Mouse (Mus musculus): ENCODE measurements around the gene Foxn2. TPM values are rescaled to one million over a fixed set of nuclear protein-coding genes. Genes with fewer than 3 reads are reported as not detected.

Foxn2 gene
- polyA plus RNA-seq, 1 experiment: 4.3 TPM

GRCm38 (mm10) chr17:88498090-88498682 is 57.7 kb downstream of the Foxn2 start:
- Histone ChIP-seq H3ac (ENCODE audit: control insufficient read depth, insufficient read length) (no peak overlapping the region), H3K4me2 (ENCODE audit: low read depth) (no peak overlapping the region), H3K4me3 (no peak overlapping the region), H3K36me3 (ENCODE audit: control insufficient read depth, insufficient read depth) (no peaks in the 10 kb centered on the region), H3K79me2 (ENCODE audit: control insufficient read depth, insufficient read depth) (no peaks in the 10 kb centered on the region), H3K27me3 (ENCODE audit: control insufficient read depth, insufficient read depth, insufficient read length) (no peaks in the 10 kb centered on the region)
- TF ChIP-seq USF1 (IDR thresholded peaks at IDR 0.05; ENCODE audit: low read depth) (no peak), TCF3 (IDR thresholded peaks at IDR 0.05; ENCODE audit: insufficient read length, low read depth) (no peak), SRF (IDR thresholded peaks at IDR 0.05; ENCODE audit: control insufficient read depth, insufficient read length, low read depth) (no peak), REST (IDR thresholded peaks at IDR 0.05; ENCODE audit: insufficient read depth, insufficient read length) (no peak), POLR2AphosphoS2 (IDR thresholded peaks at IDR 0.05; ENCODE audit: insufficient read length, low read depth) (no peak), MYOD1 (IDR thresholded peaks at IDR 0.05; ENCODE audit: control insufficient read depth in 1 of 3, insufficient read length in 2 of 3, low read depth in 2 of 3) (no peak), MYOG (IDR thresholded peaks at IDR 0.05; ENCODE audit: control insufficient read depth in 1 of 3, insufficient read depth in 1 of 3, insufficient read length in 2 of 3, low read depth in 2 of 3) (no peak), POLR2A (IDR thresholded peaks at IDR 0.05; ENCODE audit: insufficient read length, low read depth) (no peak), CEBPB (IDR thresholded peaks at IDR 0.05; ENCODE audit: insufficient read depth, poor library complexity, severe bottlenecking) (no peak), E2F4 (IDR thresholded peaks at IDR 0.05; ENCODE audit: insufficient read depth) (no peak), TCF12 (IDR thresholded peaks at IDR 0.05; ENCODE audit: insufficient read depth, poor library complexity, severe bottlenecking) (no peak), MAX (IDR thresholded peaks at IDR 0.05; ENCODE audit: low read depth) (no peak)

GRCm38 (mm10) chr17:88504056-88504455 is 63.5 kb downstream of the Foxn2 start:
- Histone ChIP-seq H3K36me3 (ENCODE audit: control insufficient read depth, insufficient read depth) (no peaks in the 10 kb centered on the region), H3K27me3 (ENCODE audit: control insufficient read depth, insufficient read depth, insufficient read length) (no peaks in the 10 kb centered on the region), H3K79me2 (ENCODE audit: control insufficient read depth, insufficient read depth) (no peaks in the 10 kb centered on the region), H3K4me2 (ENCODE audit: low read depth) (no peak overlapping the region), H3ac (ENCODE audit: control insufficient read depth, insufficient read length) (no peak overlapping the region), H3K4me3 (no peak overlapping the region)
- TF ChIP-seq POLR2A (IDR thresholded peaks at IDR 0.05; ENCODE audit: insufficient read length, low read depth) (no peak), E2F4 (IDR thresholded peaks at IDR 0.05; ENCODE audit: insufficient read depth) (no peak), MYOD1 (IDR thresholded peaks at IDR 0.05; ENCODE audit: control insufficient read depth in 1 of 3, insufficient read length in 2 of 3, low read depth in 2 of 3) (no peak), REST (IDR thresholded peaks at IDR 0.05; ENCODE audit: insufficient read depth, insufficient read length) (no peak), POLR2AphosphoS2 (IDR thresholded peaks at IDR 0.05; ENCODE audit: insufficient read length, low read depth) (no peak), CEBPB (IDR thresholded peaks at IDR 0.05; ENCODE audit: insufficient read depth, poor library complexity, severe bottlenecking) (no peak), TCF3 (IDR thresholded peaks at IDR 0.05; ENCODE audit: insufficient read length, low read depth) (no peak), MAX (IDR thresholded peaks at IDR 0.05; ENCODE audit: low read depth) (no peak), USF1 (IDR thresholded peaks at IDR 0.05; ENCODE audit: low read depth) (no peak), TCF12 (IDR thresholded peaks at IDR 0.05; ENCODE audit: insufficient read depth, poor library complexity, severe bottlenecking) (no peak), MYOG (IDR thresholded peaks at IDR 0.05; ENCODE audit: control insufficient read depth in 1 of 3, insufficient read depth in 1 of 3, insufficient read length in 2 of 3, low read depth in 2 of 3) (no peak), SRF (IDR thresholded peaks at IDR 0.05; ENCODE audit: control insufficient read depth, insufficient read length, low read depth) (no peak)

DNA sequence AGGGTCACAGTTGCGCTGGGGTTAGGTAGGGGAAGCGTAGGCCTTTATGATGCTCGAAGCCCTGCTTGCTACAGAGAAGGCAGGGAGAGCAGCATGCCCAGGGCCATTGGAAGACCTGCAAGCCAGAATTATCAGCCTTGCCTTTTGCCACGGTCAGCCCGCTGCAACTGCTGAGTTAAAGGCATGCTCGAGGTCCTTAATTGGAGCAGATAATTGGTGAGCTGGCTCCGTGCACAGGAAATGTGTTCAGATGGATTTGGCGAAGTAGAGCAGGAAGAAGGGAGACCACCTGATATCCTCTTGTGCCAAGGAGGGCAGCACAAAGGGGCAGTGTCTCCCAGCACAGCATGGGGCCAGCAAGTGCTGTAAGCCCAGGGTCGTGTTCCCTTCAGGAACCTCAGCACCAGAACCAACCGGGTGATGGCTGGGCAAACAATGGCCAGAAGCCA is 64.8 kb downstream of the Foxn2 start:
- Histone ChIP-seq H3K27me3 (ENCODE audit: control insufficient read depth, insufficient read depth, insufficient read length) (no peaks in the 10 kb centered on the region), H3K36me3 (ENCODE audit: control insufficient read depth, insufficient read depth) (no peaks in the 10 kb centered on the region), H3K4me3 (no peak overlapping the region), H3ac (ENCODE audit: control insufficient read depth, insufficient read length) (no peak overlapping the region), H3K79me2 (ENCODE audit: control insufficient read depth, insufficient read depth) (no peaks in the 10 kb centered on the region), H3K4me2 (ENCODE audit: low read depth) (no peak overlapping the region)
- no peak for TF ChIP-seq TCF3 (IDR thresholded peaks at IDR 0.05; ENCODE audit: insufficient read length, low read depth)
- no peak for TF ChIP-seq E2F4 (IDR thresholded peaks at IDR 0.05; ENCODE audit: insufficient read depth)

GRCm38 (mm10) chr17:88505941-88506340 is 65.4 kb downstream of the Foxn2 start:
- no peak for TF ChIP-seq TCF12 (IDR thresholded peaks at IDR 0.05; ENCODE audit: insufficient read depth, poor library complexity, severe bottlenecking)
- no peak for TF ChIP-seq SRF (IDR thresholded peaks at IDR 0.05; ENCODE audit: control insufficient read depth, insufficient read length, low read depth)
- H3K79me2 ChIP-seq (ENCODE audit: control insufficient read depth, insufficient read depth): no peaks in the 10 kb centered on the region
- no peak overlapping the region for H3K4me2 ChIP-seq (ENCODE audit: low read depth)
- H3K36me3 ChIP-seq (ENCODE audit: control insufficient read depth, insufficient read depth): no peaks in the 10 kb centered on the region
- H3ac ChIP-seq (ENCODE audit: control insufficient read depth, insufficient read length): no peak overlapping the region
- no peaks in the 10 kb centered on the region for H3K27me3 ChIP-seq (ENCODE audit: control insufficient read depth, insufficient read depth, insufficient read length)
- H3K4me3 ChIP-seq: no peak overlapping the region

GRCm38 (mm10) chr17:88507376-88507775 is 66.9 kb downstream of the Foxn2 start:
- Histone ChIP-seq H3K4me2 (ENCODE audit: low read depth) (no peak overlapping the region), H3ac (ENCODE audit: control insufficient read depth, insufficient read length) (no peak overlapping the region), H3K27me3 (ENCODE audit: control insufficient read depth, insufficient read depth, insufficient read length) (no peaks in the 10 kb centered on the region), H3K79me2 (ENCODE audit: control insufficient read depth, insufficient read depth) (no peaks in the 10 kb centered on the region), H3K4me3 (no peak overlapping the region), H3K36me3 (ENCODE audit: control insufficient read depth, insufficient read depth) (no peaks in the 10 kb centered on the region)
- TF ChIP-seq MAX (IDR thresholded peaks at IDR 0.05; ENCODE audit: low read depth) (no peak), USF1 (IDR thresholded peaks at IDR 0.05; ENCODE audit: low read depth) (no peak), POLR2A (IDR thresholded peaks at IDR 0.05; ENCODE audit: insufficient read length, low read depth) (no peak), TCF3 (IDR thresholded peaks at IDR 0.05; ENCODE audit: insufficient read length, low read depth) (no peak), REST (IDR thresholded peaks at IDR 0.05; ENCODE audit: insufficient read depth, insufficient read length) (no peak), CEBPB (IDR thresholded peaks at IDR 0.05; ENCODE audit: insufficient read depth, poor library complexity, severe bottlenecking) (no peak), SRF (IDR thresholded peaks at IDR 0.05; ENCODE audit: control insufficient read depth, insufficient read length, low read depth) (no peak), TCF12 (IDR thresholded peaks at IDR 0.05; ENCODE audit: insufficient read depth, poor library complexity, severe bottlenecking) (no peak), E2F4 (IDR thresholded peaks at IDR 0.05; ENCODE audit: insufficient read depth) (no peak), MYOG (IDR thresholded peaks at IDR 0.05; ENCODE audit: control insufficient read depth in 1 of 3, insufficient read depth in 1 of 3, insufficient read length in 2 of 3, low read depth in 2 of 3) (no peak), MYOD1 (IDR thresholded peaks at IDR 0.05; ENCODE audit: control insufficient read depth in 1 of 3, insufficient read length in 2 of 3, low read depth in 2 of 3) (no peak), POLR2AphosphoS2 (IDR thresholded peaks at IDR 0.05; ENCODE audit: insufficient read length, low read depth) (no peak)
